In genomic region chr6:5384178-5384490, GRCm38 (mm10) we compare ENCODE assay signal across 8 mouse cellular contexts. TPM values are rescaled to one million over a fixed set of nuclear protein-coding genes. Genes with fewer than 3 reads are reported as not detected.
DNase-seq lines count a peak whose midpoint lies in the region; ATAC-seq lines count a peak whose summit lies in the region.

No protein-coding gene starts in this region.

- peak overlapping the region; percentile 57 for H3K9ac ChIP-seq in forebrain, embryonic 11.5 days (ENCODE audit: low read length)
- H3K9ac ChIP-seq in neural tube, embryonic 15.5 days (replicated peaks): peak overlapping the region; percentile 31; the same call in 1 of the 2 replicates

- DNase-seq in ES-CJ7 (ENCODE audit: low read depth, low spot score): peak; percentile 82
- peak; percentile 31 for DNase-seq in c-Kit-negative CD71-positive TER-119-positive erythroid progenitor cells, embryonic 14.5 days (ENCODE audit: low read depth, low spot score)
- peak; percentile 87 for DNase-seq in forebrain, embryonic 11.5 days (ENCODE audit: low spot score)
- DNase-seq in heart, postnatal 14 days: peak; percentile 71 to 73
- peak; percentile 67 for DNase-seq in large intestine, adult 2 months (ENCODE audit: low read depth, low spot score)
- DNase-seq in lung, adult 18-20 months: peak; percentile 62 to 68
- DNase-seq in thymus, postnatal 0 days (ENCODE audit: low spot score): peak; percentile 70

- H3K27me3 ChIP-seq in forebrain, embryonic 11.5 days (ENCODE audit: control insufficient read depth, insufficient read depth, low read length): no peaks in the 10 kb centered on the region
- no peaks in the 10 kb centered on the region for H3K27me3 ChIP-seq in neural tube, embryonic 15.5 days (replicated peaks)

- H3K9me3 ChIP-seq in forebrain, embryonic 11.5 days (ENCODE audit: control insufficient read depth, low read length): no peaks in the 10 kb centered on the region
- no peaks in the 10 kb centered on the region for H3K9me3 ChIP-seq in neural tube, embryonic 15.5 days (replicated peaks)

- H3K4me1 ChIP-seq in forebrain, embryonic 11.5 days (replicated peaks; ENCODE audit: control insufficient read depth, insufficient read depth, low read length): peaks cover 29% of the 10 kb centered on the region
- H3K4me1 ChIP-seq in neural tube, embryonic 15.5 days: peaks cover 46% of the 10 kb centered on the region

- peak overlapping the region; percentile 85 for H3K27ac ChIP-seq in forebrain, embryonic 11.5 days (ENCODE audit: low read depth, low read length)
- peak overlapping the region; percentile 74; the same call in 1 of the 2 replicates for H3K27ac ChIP-seq in neural tube, embryonic 15.5 days (replicated peaks)

- H3K4me3 ChIP-seq in forebrain, embryonic 11.5 days (ENCODE audit: low read depth, low read length): peak overlapping the region; percentile 24
- peak overlapping the region; percentile 34 for H3K4me3 ChIP-seq in neural tube, embryonic 15.5 days (replicated peaks)

- intact Hi-C loops in heart, postnatal 14 days (cut with DNase I): loop anchor here (5.0 to 10.0 kb wide), 8 partner anchors 87 to 969 kb away; partner anchors contain the start of genes Pon2, Pon3 and Ppp1r9a

- no peaks in the 10 kb centered on the region for H3K36me3 ChIP-seq in forebrain, embryonic 11.5 days (ENCODE audit: control insufficient read depth, insufficient read depth, low read length)
- H3K36me3 ChIP-seq in neural tube, embryonic 15.5 days: no peaks in the 10 kb centered on the region

- under 1% methylated on average over 11 of the region's 11 CpGs for WGBS in forebrain, embryonic 11.5 days
- WGBS in large intestine, adult 2 months: under 1% methylated on average over 11 of the region's 11 CpGs
- under 1% methylated on average over 11 of the region's 11 CpGs for WGBS in neural tube, embryonic 15.5 days

- peak overlapping the region; percentile 46 for H3K4me2 ChIP-seq in forebrain, embryonic 11.5 days (ENCODE audit: low read depth, low read length, severe bottlenecking)
- peak overlapping the region; percentile 59 for H3K4me2 ChIP-seq in neural tube, embryonic 15.5 days

- no peak for ATAC-seq in forebrain, embryonic 11.5 days (replicated peaks; ENCODE audit: low FRiP score)
- peak; percentile 29; the same call in 1 of the 2 replicates for ATAC-seq in neural tube, embryonic 15.5 days (ENCODE audit: low FRiP score)

RNA-seq across cellular contexts. Expression of gene Asb4, which starts 0.9 kb away (rescaled TPM):
- 33.4 and 34.1 TPM in 2 replicates for polyA plus RNA-seq in forebrain, embryonic 11.5 days (2014; fragmentation: Nextera tagmentation; extraction: Ambion mirVana)
- 1 to 10 TPM; 6.8 to 8.2 TPM for total RNA-seq in heart, postnatal 14 days (2021)
- polyA plus RNA-seq in large intestine, adult 2 months (2012; rRNA removed): 0.10 and 0.15 TPM in 2 replicates
- polyA plus RNA-seq in neural tube, embryonic 15.5 days (2015; fragmentation: Nextera tagmentation; extraction: Ambion mirVana): 11.4 and 11.5 TPM in 2 replicates
- polyA plus RNA-seq in thymus, postnatal 0 days (2015; fragmentation: Nextera tagmentation; extraction: Ambion mirVana): 1.2 and 1.5 TPM in 2 replicates

Comparison
In these comparisons a context has a peak if more than half of its experiments do, and no peak if none do; other contexts are left out.
1. DNase-seq: peak in every context shown above with its lines; median percentile 87 in forebrain, embryonic 11.5 days; 82 in ES-CJ7; 72 in heart, postnatal 14 days; 70 in thymus, postnatal 0 days; 67 in large intestine, adult 2 months; 65 in lung, adult 18-20 months; 31 in c-Kit-negative CD71-positive TER-119-positive erythroid progenitor cells, embryonic 14.5 days.